Mouse (Mus musculus): ENCODE data around the gene Zfp879.

The Zfp879 gene

DNA sequence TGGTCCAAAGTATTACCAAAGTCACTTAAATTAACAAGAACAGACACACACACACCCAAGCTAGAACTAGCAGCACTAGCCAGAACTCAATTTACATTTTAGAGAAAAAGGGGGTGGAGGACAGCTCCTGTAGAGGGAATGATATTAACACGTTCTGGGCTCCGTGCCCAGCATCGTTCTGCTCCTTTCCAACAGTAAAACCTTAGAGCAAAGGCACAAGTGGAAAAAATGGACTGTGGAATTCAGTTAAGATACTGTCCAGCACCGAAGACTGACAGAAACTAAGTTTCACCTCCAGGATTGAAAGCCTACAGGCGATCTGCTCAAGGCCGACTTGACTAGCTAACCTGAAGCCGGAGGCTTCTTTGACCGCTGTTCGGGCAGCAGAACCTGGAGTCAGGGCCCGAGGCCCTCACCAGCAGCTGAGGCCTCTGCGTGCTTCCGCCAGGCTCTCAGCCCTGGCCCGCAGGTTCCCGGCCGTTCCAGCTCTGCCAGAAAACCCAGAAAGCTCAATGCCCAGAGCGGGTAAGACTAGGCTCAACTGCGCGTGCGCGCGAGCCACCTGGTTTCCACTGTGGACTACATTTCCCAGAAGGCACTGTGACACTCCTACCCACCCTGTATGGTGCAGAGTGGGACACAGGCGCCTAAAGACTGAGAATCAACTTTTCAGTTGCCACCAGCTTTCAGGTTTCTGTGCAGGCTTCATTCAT, at the start of gene Zfp879:
Gene Zfp879, minus strand, starts transcription at position 530 of the 713 bp plus-strand sequence.
- DNase-seq (ENCODE audit: low read depth), result peak; percentile 72

GRCm38 (mm10) chr11:50887390-50888128, 46.2 kb upstream of the Zfp879 start, which contains the start of gene Zfp454:
TSS of gene Zfp454 (minus strand) at chr11:50887651.
- DNase-seq (ENCODE audit: low read depth), result no peak

DNA sequence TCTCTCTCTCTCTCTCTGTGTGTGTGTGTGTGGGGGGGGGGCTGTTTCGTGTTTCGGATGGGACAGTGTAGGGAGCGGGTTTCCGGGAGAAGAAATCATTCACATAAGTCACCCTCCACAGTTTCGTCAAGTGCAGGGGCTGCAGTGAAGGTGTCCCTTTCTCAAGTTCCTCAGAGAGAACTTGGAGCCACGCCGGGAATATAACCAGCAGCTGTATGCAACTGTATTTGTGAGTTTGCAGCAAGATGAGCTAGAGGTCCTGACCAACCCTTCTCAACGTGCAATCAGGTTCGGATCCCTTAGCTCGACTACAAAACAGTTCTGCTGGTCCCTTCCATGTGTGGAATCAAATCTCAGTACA, 45.6 kb upstream of the Zfp879 start:
- DNase-seq (ENCODE audit: low read depth), result no peak

GRCm38 (mm10) chr11:50886231-50886932, 45.0 kb upstream of the Zfp879 start:
- no peak for DNase-seq (ENCODE audit: low read depth)

- DNase-seq (ENCODE audit: low read depth), result no peak
Measured at GRCm38 (mm10) chr11:50883756-50884155, 42.4 kb upstream of the Zfp879 start.

DNA sequence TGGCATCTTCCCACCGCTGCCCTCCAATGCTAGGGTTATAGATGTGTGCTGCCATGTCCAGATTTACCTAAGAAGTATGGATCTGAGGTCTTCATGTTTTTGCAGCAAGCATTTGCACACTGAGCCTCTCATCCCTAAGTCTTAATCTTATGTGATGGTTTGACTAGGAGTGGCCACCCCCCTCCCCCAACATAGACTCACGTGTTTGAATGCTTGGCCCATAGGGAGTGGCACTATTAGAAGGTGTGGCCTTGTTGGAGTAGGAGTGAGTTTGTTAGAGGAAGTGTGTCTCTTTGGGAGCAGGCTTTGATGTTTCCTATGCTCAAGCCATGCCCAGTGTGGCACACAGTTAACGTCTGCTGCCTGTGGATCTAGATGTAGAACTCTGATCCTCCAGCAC, 37.3 kb upstream of the Zfp879 start:
- DNase-seq (ENCODE audit: low read depth), result no peak

GRCm38 (mm10) chr11:50850989-50851601, 9.7 kb upstream of the Zfp879 start:
- no peak for DNase-seq (ENCODE audit: low read depth)

GRCm38 (mm10) chr11:50850177-50850735, 8.9 kb upstream of the Zfp879 start, which contains the start of gene Grm6:
TSS of gene Grm6 (plus strand) at chr11:50850685.
- DNase-seq (ENCODE audit: low read depth), result no peak

- no peak for DNase-seq (ENCODE audit: low read depth)
Measured at GRCm38 (mm10) chr11:50849310-50849709, 8.0 kb upstream of the Zfp879 start.

GRCm38 (mm10) chr11:50848520-50849137, 7.3 kb upstream of the Zfp879 start:
- DNase-seq (ENCODE audit: low read depth), result no peak

DNA sequence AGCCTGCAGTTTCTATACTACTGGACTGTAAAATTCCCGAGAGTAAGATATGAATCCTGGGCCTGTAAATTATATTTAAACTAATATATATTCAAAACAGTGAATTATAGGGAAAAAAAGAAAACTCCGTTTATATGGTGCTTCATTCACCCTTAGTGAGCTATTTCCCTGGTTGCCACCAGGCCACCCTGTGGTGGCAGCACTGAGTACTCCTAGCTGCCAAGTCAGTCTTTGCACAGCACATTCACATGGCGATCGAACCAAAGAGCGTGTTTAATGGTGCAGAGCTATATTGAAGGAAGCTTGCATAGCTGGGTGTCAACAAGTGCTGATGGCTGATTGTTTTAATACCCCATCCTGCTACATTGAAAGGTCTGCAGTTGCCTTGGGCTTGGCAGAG, 5.7 kb upstream of the Zfp879 start:
- no peak for DNase-seq (ENCODE audit: low read depth)

DNA sequence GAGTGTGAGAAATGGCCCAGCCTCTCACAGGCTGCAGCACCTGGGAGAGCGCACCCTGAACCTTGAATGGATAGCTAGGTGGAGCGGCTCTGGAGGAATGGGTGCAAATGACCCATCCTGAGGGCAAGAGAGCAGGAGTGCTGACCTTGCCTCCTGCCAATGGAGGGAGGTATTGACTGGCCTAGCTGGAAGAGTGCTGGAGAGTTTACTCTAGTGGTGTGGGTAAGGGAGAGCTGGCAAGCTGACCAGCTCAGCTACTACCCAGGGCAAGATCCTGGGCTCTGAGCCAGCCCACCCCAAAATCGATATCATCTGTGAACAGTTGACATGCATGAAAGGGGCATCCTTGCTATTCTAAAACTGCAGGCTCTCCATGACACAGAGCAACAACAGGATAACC, 4.6 kb upstream of the Zfp879 start:
- no peak for DNase-seq (ENCODE audit: low read depth)

DNA sequence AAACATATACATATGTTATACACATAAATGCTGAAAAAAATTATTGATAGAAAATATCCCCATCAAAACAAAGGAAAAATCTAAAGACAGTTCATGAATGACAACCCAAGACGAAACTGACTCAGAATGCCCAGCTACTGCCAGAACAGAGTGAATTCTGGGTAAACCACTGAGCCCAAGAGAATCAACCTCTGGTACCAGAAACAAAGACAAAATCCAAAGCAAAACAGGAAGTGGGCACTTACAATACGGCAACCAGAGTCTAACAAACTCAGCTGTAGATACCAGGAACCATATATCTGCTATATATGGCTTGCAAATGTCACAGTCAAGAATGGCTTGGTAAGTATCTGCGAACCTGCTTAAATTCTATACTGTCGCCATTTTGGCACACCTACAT, 5.6 kb downstream of the Zfp879 start:
- DNase-seq (ENCODE audit: low read depth), result no peak

DNA sequence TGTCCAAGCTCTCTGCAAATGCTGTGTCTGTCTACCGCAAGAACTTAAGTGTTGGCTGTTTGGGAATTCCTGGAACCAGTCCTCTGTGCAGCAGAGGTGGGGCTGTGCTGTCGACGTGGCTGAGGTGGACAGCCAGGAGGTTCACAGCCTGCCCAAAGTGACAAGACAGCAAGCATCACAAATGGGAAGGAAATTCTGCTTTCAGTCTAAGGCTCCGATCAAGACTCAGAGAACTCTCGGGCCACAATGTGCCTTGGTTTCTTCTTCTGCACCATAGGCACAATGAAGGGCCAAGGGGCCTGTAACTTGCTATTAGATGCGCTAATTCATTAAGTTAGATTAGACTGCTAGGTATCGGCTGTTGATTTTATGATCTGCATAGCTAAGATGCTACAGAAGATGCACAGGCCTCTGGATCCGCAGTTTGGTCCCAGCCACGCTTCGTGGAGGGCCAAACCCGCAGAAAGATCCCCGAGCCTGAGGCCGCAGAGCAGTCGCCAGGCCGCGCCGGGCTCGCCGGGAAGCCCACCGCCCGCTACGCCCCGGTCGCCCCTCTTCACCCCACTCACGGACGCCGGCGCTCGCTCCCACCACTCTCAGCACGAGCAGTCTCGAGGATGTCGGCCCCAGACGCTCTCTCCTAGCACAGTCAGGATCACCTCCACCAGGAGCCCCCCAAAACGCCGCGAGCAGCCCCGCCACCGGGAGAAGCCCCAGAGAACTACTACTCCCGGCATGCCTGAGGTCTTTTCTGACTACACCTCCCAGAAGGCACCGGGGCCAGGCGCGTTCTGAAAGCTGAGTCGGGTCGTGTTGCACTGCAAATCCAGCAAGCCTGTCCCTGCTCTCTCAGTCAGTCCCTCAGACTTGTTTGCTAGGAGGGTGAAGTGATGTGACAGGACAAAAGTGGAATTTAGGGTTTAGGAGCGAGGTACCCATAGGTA, 14.1 kb downstream of the Zfp879 start, which contains the start of gene Zfp354c:
Gene Zfp354c, minus strand, starts transcription at position 715 of the 944 bp plus-strand sequence.
- DNase-seq (ENCODE audit: low read depth), result peak; percentile 58

DNA sequence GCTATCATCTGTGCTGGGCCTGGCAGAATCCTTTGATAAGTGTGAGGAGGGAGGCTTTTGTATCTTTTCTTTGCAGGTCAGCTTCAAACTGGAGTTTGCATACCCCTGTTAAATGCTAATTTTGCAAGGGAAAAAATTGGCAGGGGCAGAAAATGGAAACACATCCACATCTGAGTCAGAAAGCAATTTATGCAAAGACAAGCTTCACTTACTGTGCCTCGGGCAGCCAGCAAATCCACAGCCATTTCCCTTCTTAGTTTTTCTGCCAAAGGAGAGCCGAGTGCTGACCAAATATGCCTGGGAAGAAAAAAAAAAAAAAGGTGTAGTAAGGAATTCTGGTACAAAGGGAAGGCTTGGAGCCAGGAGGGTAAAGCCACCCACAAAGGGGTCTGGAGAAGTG, 15.1 kb downstream of the Zfp879 start:
- no peak for DNase-seq (ENCODE audit: low read depth)

DNA sequence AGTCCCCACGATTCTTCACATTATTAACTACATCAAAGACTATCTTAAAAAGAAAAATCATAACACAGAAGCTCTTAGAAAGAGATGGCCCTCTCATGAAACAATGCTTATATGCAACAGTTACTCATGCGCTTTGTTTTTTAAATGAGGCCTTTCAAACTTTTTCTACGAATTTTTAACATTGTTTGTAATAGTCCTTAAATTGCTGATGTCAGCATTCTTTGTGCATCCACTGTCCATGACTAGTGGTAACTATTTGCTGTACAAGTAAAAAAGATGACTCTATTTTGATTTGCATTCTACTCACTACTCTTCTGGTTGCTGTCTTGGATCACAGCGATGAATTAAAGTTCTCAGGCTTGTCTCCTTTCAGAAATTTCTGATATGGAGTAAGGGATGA, 27.1 kb downstream of the Zfp879 start:
- DNase-seq (ENCODE audit: low read depth), result no peak

DNA sequence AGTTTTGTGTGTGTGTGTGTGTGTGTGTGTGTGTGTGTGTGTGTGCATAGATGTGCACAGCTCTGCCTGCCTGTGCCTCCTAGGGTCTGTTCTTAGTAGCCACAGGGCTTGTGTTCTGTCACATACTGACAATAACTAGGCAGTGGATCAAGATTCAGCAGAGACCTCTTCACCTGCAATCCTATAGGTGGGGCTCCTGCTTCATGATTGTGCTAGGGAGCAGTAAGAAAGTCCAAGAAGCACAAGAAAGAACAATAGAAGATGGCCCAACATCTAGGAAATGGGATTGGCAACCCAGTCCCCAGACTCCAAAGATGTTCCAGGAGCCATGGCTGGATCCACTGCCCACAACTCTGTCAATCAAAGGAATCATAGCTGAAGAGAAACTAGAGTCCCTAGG, 42.5 kb downstream of the Zfp879 start:
- no peak for DNase-seq (ENCODE audit: low read depth)

DNA sequence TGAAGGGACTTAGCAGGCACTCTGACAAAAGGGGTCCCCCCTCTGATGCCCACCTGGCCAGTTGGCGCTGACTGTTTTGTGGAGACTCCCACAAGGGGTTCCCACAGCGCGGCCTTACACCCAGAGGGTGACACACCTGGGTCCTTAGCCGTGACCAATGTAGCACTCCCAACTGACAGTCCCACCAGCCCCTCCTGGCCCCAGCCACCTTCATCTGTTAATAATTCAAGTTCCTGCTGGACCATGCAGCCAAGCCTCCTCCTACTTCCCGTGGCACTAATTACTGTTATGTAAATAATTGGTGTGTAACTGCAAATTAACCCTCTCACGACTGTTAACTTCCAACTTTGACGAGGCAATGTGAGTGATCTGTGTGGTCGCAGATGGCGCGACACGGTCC, 43.7 kb downstream of the Zfp879 start:
- DNase-seq (ENCODE audit: low read depth), result no peak
